Mouse (Mus musculus) olfactory bulb, adult 2 months (tissue): ENCODE measurements around the gene Adamts14.

Experiments used
- CTCF ChIP-seq: fragments of 200-500 bp; IDR thresholded peaks from 2 replicates; pipeline ENCODE4 v1.5.1; 2012; ENCODE audit warnings: low read depth, mild to moderate bottlenecking, low read length, moderate library complexity; ENCODE audit not compliant: insufficient read depth
- POLR2A ChIP-seq: fragments of 200-500 bp; IDR thresholded peaks from 2 replicates; pipeline ENCODE4 v1.6.1; 2012; ENCODE audit warnings: mild to moderate bottlenecking, low read depth, low read length, moderate library complexity; ENCODE audit not compliant: insufficient read depth

DNA sequence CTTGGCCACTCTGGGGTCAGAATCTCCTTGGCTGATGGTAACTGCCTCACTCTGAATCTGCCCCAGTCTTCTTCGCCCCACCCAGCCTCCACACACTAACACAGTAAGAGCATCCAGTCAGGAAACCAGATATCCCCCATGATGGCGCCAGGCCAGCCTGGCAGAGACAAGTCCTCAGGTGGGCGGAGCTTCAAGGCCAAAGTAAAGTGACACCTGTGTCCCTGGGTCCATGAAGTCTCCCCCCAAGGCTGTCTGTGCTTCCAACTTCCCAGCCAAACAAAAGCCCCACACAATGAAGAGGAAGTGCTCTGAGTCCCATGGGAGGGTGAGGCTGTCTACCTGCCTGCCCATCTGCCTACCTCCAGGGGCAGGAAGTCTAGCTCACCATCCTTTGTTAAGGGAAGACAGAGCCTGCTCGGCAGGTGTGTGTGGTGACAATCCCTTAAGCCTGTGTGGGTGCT, 31.2 kb downstream of the Adamts14 start:
- TF ChIP-seq CTCF (no peak), POLR2A (no peak)
